Mouse (Mus musculus) stomach, embryonic 14.5 days (tissue): Measurements from ENCODE around the gene Gstt3. TPM values are rescaled to one million over a fixed set of nuclear protein-coding genes. Genes with fewer than 3 reads are reported as not detected.
A peak's percentile ranks its signal among the peaks of the same experiment; 100 is the strongest.

Experiments
- ATAC-seq: fragments of 200-750 bp; cut with Nextera tagmentation; 2 replicates; pipeline ENCODE4 v1.8.0; 2017; ENCODE audit warnings: low read depth, moderate TSS enrichment; ENCODE audit not compliant: insufficient number of reproducible peaks, insufficient read depth, low FRiP score
- H3K27ac ChIP-seq: fragments of 300-500 bp; sonication (generic); 2 replicates; pipeline ENCODE4 v1.5.1; 2014; ENCODE audit warnings: mild to moderate bottlenecking, low read length, moderate library complexity, mixed read lengths
- H3K27me3 ChIP-seq: fragments of 300-500 bp; sonication (generic); 2 replicates; pipeline ENCODE4 v1.6.1; 2014; ENCODE audit warnings: low read length, control low read depth, mixed read lengths; ENCODE audit not compliant: control insufficient read depth, insufficient read depth
- H3K36me3 ChIP-seq: fragments of 300-500 bp; sonication (generic); 2 replicates; pipeline ENCODE4 v1.6.1; 2014; ENCODE audit warnings: mild to moderate bottlenecking, control low read depth, low read length, moderate library complexity, mixed read lengths; ENCODE audit not compliant: control insufficient read depth, insufficient read depth
- H3K4me1 ChIP-seq: fragments of 300-500 bp; sonication (generic); 2 replicates; pipeline ENCODE4 v1.6.1; 2014; ENCODE audit warnings: low read length, control low read depth, mixed read lengths; ENCODE audit not compliant: control insufficient read depth, insufficient read depth
- H3K4me2 ChIP-seq: fragments of 300-500 bp; sonication (generic); replicated peaks from 2 replicates; pipeline ENCODE4 v1.6.1; 2014; ENCODE audit warnings: low read depth, low read length, control low read depth
- H3K4me3 ChIP-seq: fragments of 300-500 bp; sonication (generic); 2 replicates; pipeline ENCODE4 v1.5.1; 2014; ENCODE audit warnings: low read depth, low read length, control low read depth
- H3K9ac ChIP-seq: fragments of 300-500 bp; sonication (generic); replicated peaks from 2 replicates; pipeline ENCODE4 v1.6.1; 2014; ENCODE audit warnings: low read depth, mild to moderate bottlenecking, control low read depth, low read length, moderate library complexity, mixed read lengths
- H3K9me3 ChIP-seq: fragments of 300-500 bp; sonication (generic); 2 replicates; pipeline ENCODE4 v1.6.1; 2016; ENCODE audit warnings: low read depth, low read length, control low read depth; ENCODE audit not compliant: control insufficient read depth
- WGBS: fragments of 180-500 bp; shearing (Covaris S2); extraction: QIAGEN DNeasy Blood & Tissue Kit; methylation state at CpG from one replicate; pipeline ENCODE4 v1.1.7; 2014; 5-methylcytosine and 5-hydroxymethylcytosine counted together
- polyA plus RNA-seq: library from polyadenylated mRNA; unstranded; fragments of >200 nt; fragmentation: Nextera tagmentation; extraction: Ambion mirVana; gene quantifications from 2 replicates; pipeline ENCODE4 v1.2.1, GENCODE M21; 2014

Gstt3 gene
- polyA plus RNA-seq, 1 experiment from 2014 or later, result 46.5 TPM

- no peaks in the 10 kb centered on the region for H3K27me3 ChIP-seq
- WGBS, result 85% methylated on average over 5 of the region's 5 CpGs
- no peak overlapping the region for H3K9ac ChIP-seq
- no peaks in the 10 kb centered on the region for H3K36me3 ChIP-seq
- no peak for ATAC-seq
- no peak overlapping the region for H3K4me3 ChIP-seq
- no peaks in the 10 kb centered on the region for H3K9me3 ChIP-seq
- no peak overlapping the region for H3K4me2 ChIP-seq
- H3K27ac ChIP-seq, result no peak overlapping the region
- no peaks in the 10 kb centered on the region for H3K4me1 ChIP-seq
Observed at GRCm38 (mm10) chr10:75819882-75820281, 38.7 kb upstream of the Gstt3 start.

- Histone ChIP-seq H3K4me1 (no peaks in the 10 kb centered on the region), H3K9me3 (no peaks in the 10 kb centered on the region), H3K27me3 (no peaks in the 10 kb centered on the region), H3K27ac (no peak overlapping the region), H3K36me3 (no peaks in the 10 kb centered on the region), H3K4me2 (no peak overlapping the region), H3K9ac (no peak overlapping the region), H3K4me3 (no peak overlapping the region)
- WGBS, result 52% methylated on average over 10 of the region's 10 CpGs
- ATAC-seq, result no peak
Observed at GRCm38 (mm10) chr10:75818641-75819040, 37.4 kb upstream of the Gstt3 start.

- Histone ChIP-seq H3K4me2 (no peak overlapping the region), H3K4me3 (no peak overlapping the region), H3K27me3 (no peaks in the 10 kb centered on the region), H3K9ac (no peak overlapping the region), H3K27ac (no peak overlapping the region), H3K36me3 (no peaks in the 10 kb centered on the region), H3K9me3 (no peaks in the 10 kb centered on the region), H3K4me1 (no peaks in the 10 kb centered on the region)
- no peak for ATAC-seq
- WGBS, result 48% methylated on average over 2 of the region's 2 CpGs
Observed at GRCm38 (mm10) chr10:75804217-75804616, 23.0 kb upstream of the Gstt3 start.

GRCm38 (mm10) chr10:75798176-75798696 is 17.0 kb upstream of the Gstt3 start, which contains the start of gene Gstt1:
Gstt1 (minus strand) TSS chr10:75798584.
- H3K9me3 ChIP-seq, result no peaks in the 10 kb centered on the region
- peak within 1 kb of the TSS; percentile 43 for H3K4me3 ChIP-seq
- H3K4me1 ChIP-seq, result peaks cover 3% of the 10 kb centered on the region; the same call in 1 of the 2 replicates
- H3K27ac ChIP-seq, result no peak within 1 kb of the TSS
- no peaks in the 10 kb centered on the region for H3K27me3 ChIP-seq
- H3K36me3 ChIP-seq, result no peaks in the 10 kb centered on the region
- WGBS, result 2% methylated on average over 18 of the region's 18 CpGs
- H3K4me2 ChIP-seq, result peak within 1 kb of the TSS; percentile 80
- ATAC-seq, result peak; percentile 11; the same call in 1 of the 2 replicates
- H3K9ac ChIP-seq, result peak within 1 kb of the TSS; percentile 11

DNA sequence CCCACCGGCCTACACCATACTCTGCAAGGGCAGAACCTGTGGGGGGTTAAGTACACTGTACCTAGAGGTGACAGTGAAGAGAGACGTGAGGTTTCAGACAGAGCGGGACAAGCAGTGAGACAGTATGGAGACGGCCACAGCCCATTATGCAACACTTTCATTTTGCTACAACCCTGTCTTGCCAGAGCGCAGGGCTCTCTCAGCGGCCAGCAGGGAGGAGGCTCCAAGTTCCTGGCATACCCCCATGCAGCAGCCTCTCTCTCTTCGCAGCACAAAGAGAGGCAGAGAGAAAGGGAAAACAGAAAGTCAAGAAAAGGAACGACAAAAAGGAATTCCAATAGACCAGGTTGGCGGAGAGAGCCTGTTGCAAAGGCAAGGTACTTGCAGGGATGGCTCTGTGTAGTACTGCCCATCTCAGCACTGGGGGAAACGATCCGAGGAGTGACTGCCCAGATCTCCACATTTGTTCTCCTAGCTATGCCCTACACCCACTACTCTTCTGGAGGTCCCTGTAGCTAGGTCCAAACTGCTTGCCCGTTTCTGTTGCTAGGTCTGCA is 16.5 kb upstream of the Gstt3 start:
- Histone ChIP-seq H3K9me3 (no peaks in the 10 kb centered on the region), H3K9ac (peak overlapping the region; percentile 11), H3K4me2 (peak overlapping the region; percentile 80), H3K36me3 (no peaks in the 10 kb centered on the region), H3K27ac (no peak overlapping the region), H3K4me3 (peak overlapping the region; percentile 43), H3K4me1 (peaks cover 3% of the 10 kb centered on the region; the same call in 1 of the 2 replicates), H3K27me3 (no peaks in the 10 kb centered on the region)
- ATAC-seq, result peak; percentile 48
- 3% methylated on average over 12 of the region's 12 CpGs for WGBS

DNA sequence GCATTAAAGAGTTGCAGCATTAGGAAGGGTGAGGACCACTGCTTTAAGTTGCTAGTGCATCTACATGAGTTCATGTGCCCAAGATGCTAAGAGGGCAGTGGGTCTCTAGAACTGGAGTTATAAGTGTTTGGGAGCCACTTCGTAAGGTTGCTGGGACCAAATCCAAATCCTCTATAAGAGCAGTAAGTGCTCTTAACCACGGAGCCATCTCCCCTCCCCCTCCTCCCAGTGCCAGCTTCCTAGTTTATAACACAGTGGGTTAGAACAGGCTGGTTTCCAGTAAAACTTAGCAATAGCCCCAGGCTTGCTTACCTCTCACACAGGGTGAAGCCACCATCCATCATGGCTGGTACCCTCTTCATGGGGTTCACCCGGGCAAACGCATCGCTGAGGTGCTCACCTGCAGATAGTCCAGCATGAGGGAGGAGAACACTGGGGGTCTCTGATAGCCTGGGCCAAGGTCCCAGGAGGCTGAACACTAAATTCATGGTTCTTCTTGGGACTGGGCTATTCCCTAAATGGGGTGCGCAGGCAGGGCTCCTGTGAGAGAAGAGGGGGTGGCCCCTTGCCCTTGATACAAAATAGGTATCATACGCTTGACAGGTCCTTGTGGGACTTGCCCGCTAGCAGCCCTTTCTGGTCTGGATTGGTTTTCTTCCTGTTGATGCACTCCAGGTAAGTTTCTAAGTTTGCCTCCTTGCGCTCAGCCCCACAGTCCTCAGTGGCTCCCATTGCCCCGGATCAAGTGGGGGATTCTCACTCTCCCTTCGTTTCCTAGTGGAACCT is 15.7 kb upstream of the Gstt3 start:
- WGBS, result 48% methylated on average over 11 of the region's 11 CpGs
- Histone ChIP-seq H3K4me1 (peaks cover 3% of the 10 kb centered on the region; the same call in 1 of the 2 replicates), H3K27me3 (no peaks in the 10 kb centered on the region), H3K36me3 (no peaks in the 10 kb centered on the region), H3K9ac (no peak overlapping the region), H3K4me3 (peak overlapping the region; percentile 43; the same call in 1 of the 2 replicates), H3K9me3 (no peaks in the 10 kb centered on the region), H3K4me2 (peak overlapping the region; percentile 80), H3K27ac (no peak overlapping the region)
- no peak for ATAC-seq

DNA sequence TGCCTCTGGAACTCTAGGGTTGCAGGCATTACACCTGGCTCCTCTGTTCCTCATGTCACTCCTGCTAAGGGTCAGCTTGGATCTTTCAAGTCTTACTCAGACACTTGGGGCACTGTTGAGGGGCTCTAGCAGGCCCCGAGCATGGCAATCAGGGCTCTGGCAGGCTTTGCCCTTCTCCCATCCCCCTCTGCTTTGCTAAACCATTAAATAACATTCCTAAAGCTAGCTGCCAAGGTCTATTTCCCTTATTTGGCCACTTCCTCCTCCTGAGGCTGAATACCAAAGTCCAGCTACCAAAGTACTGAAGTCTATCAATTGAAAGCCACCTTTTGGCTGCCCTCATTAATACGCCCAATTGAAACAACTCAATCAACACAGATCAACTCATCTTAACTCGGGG is 13.7 kb upstream of the Gstt3 start:
- no peak overlapping the region for H3K4me2 ChIP-seq
- no peak overlapping the region for H3K27ac ChIP-seq
- H3K4me1 ChIP-seq, result peaks cover 7% of the 10 kb centered on the region; the same call in 1 of the 2 replicates
- no peak overlapping the region for H3K9ac ChIP-seq
- H3K9me3 ChIP-seq, result no peaks in the 10 kb centered on the region
- H3K27me3 ChIP-seq, result no peaks in the 10 kb centered on the region
- H3K4me3 ChIP-seq, result no peak overlapping the region
- ATAC-seq, result no peak
- 28% methylated on average over 3 of the region's 3 CpGs for WGBS
- no peaks in the 10 kb centered on the region for H3K36me3 ChIP-seq

GRCm38 (mm10) chr10:75790773-75791172 is 9.6 kb upstream of the Gstt3 start:
- Histone ChIP-seq H3K4me3 (no peak overlapping the region), H3K9me3 (no peaks in the 10 kb centered on the region), H3K27ac (no peak overlapping the region), H3K4me1 (0 out of 2 replicates have a peak, but pooled peaks cover 4% of the 10 kb centered on the region), H3K36me3 (no peaks in the 10 kb centered on the region), H3K9ac (no peak overlapping the region), H3K4me2 (no peak overlapping the region), H3K27me3 (no peaks in the 10 kb centered on the region)
- ATAC-seq, result no peak
- WGBS, result 9% methylated on average over 7 of the region's 7 CpGs
